Mouse (Mus musculus) R1 (cell line): ENCODE data around the gene Amigo2.

Source experiments
- DNase-seq: peaks from one replicate; pipeline ENCODE4 v3.0.0-alpha.2; 2018; ENCODE audit warnings: low read depth, low spot score

The Amigo2 gene

DNA sequence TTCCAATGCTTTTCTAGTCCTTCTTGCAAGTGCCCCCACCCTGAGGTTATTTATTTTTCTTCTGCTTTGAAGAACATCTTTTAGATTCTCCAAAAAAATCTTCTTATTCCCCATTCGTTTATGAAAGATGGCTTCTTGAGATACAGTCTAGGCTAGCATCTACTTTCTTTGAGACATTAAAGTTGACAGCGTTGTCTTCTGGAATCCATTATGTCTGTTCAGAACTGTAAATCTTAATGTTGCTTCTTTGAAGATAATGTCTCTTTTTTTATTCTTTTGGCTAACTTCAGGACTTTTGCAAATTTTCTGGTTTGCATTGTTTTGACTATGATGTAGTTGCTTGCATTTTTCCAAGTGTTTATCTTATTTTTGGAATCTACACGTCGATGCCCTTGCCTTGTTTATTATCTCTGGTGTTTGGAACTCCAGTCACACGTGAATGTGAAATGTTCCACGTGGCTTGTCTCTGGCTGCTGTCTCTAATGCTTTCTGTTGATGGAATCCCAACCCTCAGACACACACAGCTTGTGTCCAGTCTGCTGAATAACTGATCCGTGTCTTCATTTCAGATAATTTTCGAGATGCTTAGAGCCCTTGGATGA is 20.1 kb upstream of the Amigo2 start:
- no peak for DNase-seq

GRCm38 (mm10) chr15:97266236-97266845 is 19.3 kb upstream of the Amigo2 start:
- DNase-seq: no peak

- no peak for DNase-seq
These were observed 15.2 kb upstream of the Amigo2 start for GRCm38 (mm10) chr15:97262251-97262650.

DNA sequence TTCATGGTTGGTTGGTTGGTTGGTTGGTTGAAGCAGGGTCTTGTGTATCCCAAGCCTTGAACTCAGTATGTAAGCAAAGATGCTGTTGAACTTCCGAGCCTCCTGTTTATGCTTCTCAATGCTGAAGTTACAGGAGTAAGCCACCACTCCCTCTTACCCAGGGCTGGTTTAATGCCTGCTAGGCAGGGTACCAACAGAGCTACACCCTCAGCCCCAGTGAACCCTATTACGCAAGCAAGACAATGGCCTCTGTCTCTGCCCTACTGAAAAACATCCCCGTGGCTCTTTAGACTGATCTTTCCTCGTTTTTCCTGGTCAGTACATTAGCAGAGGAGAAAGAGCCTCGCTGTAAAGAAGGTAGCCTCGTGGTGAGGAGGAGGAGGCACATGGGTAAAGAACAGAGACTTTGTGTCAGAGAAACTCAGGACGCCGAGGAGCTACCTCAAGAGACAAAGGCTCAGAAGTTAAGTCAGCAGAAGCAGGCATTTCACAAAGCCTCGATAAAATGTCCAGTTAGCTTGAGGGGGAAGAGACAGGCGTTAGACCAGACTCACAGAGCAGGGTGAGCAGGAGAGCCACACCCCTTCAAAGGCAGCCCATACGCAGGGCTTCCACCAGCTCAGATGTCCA is 13.0 kb upstream of the Amigo2 start:
- no peak for DNase-seq

DNA sequence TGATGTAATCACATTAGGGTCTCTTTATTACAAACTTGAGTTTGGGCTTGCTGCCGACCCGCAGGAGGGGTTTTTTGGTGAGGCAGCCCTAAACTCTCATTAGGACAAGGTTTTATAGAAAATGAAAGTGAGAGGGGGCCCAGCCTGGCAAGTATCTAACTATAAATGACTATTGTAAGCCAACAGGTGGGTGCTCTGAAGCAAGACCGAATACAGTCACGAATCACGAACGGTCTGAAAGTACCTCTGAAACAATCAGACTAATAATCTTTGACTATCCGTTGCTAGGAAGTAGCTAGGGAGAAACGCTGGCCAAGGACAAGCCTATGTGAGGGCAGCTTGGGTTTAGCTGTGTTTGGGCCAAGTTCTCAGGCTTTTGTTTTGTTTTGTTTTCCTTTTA is 12.2 kb upstream of the Amigo2 start:
- no peak for DNase-seq

DNA sequence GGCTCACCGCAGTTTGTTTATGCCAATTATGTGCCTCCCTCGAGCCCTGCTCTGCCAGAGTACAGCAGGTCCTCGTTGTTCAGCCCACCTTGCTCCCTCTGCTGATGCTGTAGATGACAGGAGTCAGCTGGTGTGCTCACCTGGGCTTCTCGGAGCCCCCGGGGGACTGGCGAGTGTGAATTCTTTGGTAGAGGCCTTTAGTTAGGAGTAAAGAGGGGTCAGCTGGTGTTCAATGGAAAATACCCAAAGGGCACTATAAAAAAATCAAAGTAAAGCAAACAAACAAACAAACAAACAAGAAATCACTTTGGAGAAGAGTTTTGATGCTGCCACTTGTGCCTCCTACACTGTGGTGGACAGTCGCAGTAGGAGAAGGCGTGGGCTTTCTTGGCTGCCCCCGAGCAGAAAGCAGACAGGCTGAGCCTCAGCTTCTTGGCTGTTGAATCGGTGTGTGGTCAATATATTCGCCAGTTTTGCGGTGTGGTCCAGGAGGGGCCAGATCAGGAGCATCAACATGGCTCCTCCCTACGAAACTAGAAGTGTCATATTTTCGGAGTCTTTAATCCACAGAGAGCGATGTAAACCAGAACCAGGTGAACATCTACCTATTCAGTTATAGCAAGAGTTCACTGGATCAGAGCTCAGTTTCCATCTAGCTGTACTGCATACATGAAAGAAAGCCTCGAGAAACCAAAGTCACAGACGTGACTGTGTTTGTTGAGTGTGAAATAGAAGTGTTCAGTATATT is 11.6 kb upstream of the Amigo2 start:
- DNase-seq: no peak

DNA sequence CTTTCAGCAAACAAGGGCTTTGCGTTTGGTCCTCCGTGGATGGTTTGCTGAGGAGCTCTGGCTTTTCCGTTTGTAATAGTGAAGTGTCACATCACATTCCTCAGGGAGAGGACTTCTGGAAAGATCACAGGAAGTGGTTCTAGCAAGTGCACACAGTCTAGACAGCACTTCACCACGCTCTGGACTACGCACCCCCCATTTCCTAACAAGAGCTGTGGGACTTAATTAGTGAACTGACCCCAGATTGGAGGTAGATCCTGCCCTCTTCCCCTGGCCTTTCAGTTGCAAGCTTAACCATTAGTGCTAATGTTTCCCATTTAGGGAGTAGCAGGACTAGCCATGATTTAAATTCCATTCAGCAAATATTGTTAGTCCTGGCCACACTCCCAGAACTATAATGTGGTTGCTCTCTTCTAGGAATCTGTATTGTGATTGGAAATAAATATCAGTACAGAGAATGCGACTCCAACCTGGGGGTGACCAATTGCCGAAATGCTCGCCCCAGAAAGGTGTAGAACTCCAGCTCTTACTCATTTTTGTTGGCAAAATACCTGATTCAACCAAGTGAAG is 10.2 kb upstream of the Amigo2 start:
- no peak for DNase-seq

DNA sequence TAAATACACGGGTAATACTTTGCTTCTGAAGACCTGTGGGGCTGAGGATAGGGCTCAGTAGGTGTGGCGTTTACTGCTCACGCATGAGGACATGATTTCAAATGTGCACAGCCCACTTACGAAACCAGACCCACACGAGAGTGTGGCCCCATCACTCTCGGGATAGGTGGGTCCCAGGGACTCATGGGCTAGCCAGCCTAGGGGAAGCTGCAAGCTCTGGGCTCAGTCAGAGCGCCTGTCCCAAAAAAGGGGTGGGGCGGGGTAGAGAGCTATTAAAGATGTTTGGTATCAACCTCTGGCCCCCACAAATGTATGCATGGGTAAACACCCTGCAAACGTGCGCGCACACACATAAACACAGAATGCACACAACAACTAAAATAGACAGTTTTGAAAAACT is 9.3 kb upstream of the Amigo2 start:
- peak; percentile 39 for DNase-seq

- peak; percentile 93 for DNase-seq
These were observed 8.7 kb upstream of the Amigo2 start for GRCm38 (mm10) chr15:97255800-97256199.

DNA sequence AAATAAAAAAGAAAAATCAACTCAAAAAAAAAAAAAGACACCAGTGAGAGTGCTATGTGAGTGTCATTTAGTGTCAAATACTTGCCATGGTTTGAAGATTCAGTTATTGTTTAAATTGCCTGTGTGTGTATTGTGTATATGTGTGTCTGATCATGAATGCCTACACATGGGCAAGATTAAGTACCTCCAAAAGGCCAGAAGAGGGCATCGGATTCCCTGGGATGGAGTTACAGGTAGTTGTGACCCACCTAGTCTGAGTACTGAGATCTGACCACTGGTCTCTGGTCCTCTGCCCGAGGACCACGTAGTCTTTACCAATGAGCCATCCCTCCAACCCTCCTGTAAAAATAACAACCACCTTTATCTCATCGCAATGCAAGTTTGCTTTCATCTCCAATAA is 7.3 kb upstream of the Amigo2 start:
- DNase-seq: peak; percentile 64

- no peak for DNase-seq
These were observed 5.5 kb upstream of the Amigo2 start for GRCm38 (mm10) chr15:97252493-97253034.

- DNase-seq: no peak
These were observed 2.2 kb upstream of the Amigo2 start for GRCm38 (mm10) chr15:97249322-97249721.

GRCm38 (mm10) chr15:97248296-97248695 is 1.2 kb upstream of the Amigo2 start:
- DNase-seq: no peak

DNA sequence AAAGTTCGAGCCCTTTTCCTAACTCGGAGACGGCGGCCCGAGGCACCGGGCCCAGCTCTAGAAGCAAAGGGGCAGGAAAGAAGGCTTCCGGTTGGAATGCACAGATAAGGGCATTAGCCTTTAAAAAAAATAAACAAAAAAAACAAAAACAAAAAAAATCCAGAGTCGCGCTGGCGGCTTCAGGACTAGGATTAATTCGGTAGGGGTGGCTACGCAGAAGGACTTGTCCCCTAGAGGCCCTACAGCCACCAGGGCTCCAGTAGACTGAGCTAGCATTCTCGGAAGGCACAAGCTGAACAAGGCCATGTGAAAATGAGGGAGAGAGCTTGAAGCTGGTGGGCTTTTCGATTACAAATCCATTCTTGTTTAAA is 689 bp upstream of the Amigo2 start:
- DNase-seq: peak; percentile 43

DNA sequence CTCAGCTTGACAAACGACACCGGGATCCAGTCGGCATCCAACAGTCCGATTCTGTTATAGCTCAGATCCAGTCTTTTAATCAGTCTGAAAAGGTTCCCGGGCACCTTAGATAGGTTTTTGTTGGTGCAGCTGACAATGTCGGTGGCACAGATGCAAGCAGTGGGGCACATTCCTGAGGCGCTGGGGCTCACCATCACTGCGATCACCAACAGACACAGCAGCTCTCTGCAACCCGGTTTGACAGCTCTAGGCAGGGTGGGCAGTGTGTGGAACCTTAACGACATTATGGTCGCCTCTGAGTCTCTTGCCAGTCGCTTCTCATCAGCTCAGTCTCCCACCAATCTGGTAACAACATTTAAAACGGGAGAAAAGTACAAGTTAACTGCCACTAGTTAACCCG is 831 bp downstream of the Amigo2 start:
- no peak for DNase-seq

DNA sequence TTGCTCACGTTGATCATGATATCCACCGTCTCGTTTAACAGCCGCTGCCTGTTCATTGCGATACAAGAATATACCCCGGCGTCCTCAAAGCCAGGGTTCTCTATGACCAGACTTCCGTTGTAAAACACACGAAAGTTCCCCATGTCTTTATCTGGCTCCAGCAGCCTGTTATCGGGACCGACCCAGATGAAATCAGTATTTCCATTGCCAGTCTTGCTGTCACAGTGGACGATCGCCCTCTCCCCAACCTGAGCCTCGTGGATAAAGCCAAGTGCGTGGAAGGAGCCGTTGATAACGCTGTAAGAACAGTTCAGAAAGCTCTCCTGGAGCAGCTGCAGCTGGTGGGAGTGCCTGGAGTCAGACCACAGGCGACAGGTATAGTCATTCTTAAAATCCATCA is 1.7 kb downstream of the Amigo2 start:
- no peak for DNase-seq

DNA sequence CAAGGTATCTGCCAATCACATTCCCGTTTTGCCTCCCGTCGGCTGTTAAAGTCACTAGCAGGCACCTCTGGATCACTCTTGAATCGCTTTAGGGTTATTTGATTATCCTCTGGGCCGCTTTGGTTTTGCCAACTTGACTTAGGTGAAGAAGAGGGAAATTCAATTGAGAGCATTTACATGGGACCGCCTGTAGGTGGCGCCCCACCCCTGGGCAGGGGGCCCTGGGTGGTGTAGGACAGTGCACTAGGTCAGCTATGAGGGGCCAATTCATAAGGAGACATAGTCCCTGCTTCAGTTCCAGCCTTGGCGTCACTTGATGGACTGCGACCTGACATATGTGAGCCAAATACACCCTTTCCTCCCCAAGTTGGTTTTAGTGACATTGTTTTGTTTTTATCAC is 10.1 kb downstream of the Amigo2 start:
- DNase-seq: peak; percentile 62

DNA sequence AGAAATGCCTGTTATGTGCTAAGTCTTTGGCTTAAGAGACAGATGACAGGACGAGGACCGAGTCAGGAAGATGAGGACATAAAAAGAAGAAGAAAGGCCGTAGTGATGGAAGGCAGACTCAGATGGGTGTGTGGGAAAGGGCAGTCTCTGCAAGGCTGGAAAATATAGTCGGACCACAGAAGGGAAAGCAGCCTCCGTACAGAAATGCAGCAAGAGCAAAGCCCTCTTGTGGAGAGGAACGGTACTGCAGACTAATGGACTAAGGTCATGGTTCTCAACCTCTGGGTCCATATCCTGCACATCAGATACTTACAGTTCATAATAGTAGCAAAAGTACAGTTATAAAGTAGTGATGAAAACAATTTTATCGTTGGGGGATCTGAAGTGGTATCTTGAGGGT is 11.9 kb downstream of the Amigo2 start:
- peak; percentile 85 for DNase-seq

DNA sequence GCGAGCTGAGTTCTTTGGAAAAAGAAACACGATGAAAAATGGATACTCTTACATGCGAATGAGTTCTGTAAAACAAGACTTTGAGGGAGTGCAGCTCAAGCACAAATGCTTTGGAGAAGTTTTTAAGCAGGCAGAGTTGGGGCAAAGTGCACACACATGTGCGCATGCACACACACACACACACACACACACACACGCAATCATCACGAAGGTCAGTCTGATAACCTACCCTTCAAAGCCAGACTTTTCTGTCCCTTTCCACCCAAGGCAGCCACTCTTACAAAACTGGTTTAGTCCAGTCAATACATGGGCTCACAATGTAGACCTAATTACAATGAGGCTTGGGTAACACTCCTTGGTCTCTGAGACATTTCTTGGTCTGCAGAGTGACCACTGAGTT is 13.0 kb downstream of the Amigo2 start:
- DNase-seq: no peak

DNA sequence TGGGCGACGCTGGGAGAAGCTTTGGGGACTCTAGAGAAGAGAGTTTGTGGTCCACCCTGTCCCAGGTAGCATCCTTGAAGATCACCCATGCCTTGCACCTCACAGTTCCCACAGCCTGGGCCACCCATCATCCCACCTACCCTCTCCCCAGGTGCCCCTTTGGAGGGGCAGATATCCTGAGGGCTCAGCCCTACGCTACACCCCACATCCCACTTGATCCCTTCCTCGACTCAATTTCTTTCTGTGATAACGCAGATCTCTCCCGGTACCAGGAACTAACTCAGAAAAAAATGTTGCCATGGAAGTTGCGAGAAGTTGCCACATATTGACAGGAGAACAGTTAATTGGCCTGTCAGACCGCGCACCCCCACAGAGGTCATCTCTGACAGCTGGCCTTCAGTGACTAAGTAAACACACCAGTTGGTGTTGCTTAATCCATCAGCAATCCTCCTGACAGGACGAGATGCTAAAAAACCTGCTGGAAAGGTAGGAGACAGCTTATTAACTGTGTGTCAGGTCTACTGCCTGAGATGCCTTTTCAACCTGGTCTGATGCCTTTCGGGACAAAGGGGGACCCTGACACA is 17.5 kb downstream of the Amigo2 start:
- DNase-seq: no peak

DNA sequence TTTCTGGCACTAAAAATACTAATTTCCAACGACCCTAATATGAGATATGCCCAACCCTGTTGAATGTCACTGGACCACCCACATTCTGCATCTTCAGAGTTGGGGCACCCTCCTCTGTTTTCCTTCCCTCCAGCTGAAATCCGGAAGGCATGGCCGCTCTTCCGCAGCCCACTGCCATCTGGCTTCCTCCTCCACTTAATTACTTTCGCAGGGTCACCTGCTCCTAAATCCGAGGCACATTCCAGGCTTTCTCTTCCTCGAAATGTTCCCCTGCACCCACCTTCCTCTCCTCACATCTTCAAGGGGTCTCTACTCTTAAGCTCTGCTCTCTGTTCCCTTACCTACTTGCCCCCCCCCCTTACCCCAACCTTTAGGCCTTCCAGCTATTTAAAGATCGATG is 23.1 kb downstream of the Amigo2 start:
- no peak for DNase-seq

- peak; percentile 70 for DNase-seq
These were observed 23.7 kb downstream of the Amigo2 start for GRCm38 (mm10) chr15:97223431-97223830.
